Mouse (Mus musculus) splenic B cell, adult 2 months (primary cell): ENCODE results near the gene Dmbt1.

Experiments used
- DNase-seq: peaks from one replicate; pipeline ENCODE4 v3.0.0-alpha.2; 2011; ENCODE audit warnings: low read depth, low spot score
- H3K27me3 ChIP-seq: 2 replicates; pipeline ENCODE4 v1.6.1; 2012; ENCODE audit warnings: mild to moderate bottlenecking, low read length, moderate library complexity, mixed read lengths; ENCODE audit not compliant: control insufficient read depth, poor library complexity, insufficient read depth, severe bottlenecking
- H3K36me3 ChIP-seq: 2 replicates; pipeline ENCODE4 v1.6.1; 2012; ENCODE audit warnings: mild to moderate bottlenecking, low read length, moderate library complexity, mixed read lengths; ENCODE audit not compliant: control insufficient read depth, poor library complexity, insufficient read depth, severe bottlenecking

Dmbt1 gene

GRCm38 (mm10) chr7:131031755-131032154 lies at the start of gene Dmbt1:
Dmbt1 (plus strand) TSS chr7:131032053.
- Histone ChIP-seq H3K36me3 (no peaks in the 10 kb centered on the region), H3K27me3 (no peaks in the 10 kb centered on the region)
- no peak for DNase-seq

- Histone ChIP-seq H3K27me3 (no peaks in the 10 kb centered on the region), H3K36me3 (no peaks in the 10 kb centered on the region)
- no peak for DNase-seq
These were observed 49.5 kb upstream of the Dmbt1 start for GRCm38 (mm10) chr7:130982371-130982770.

- no peak for DNase-seq
- no peaks in the 10 kb centered on the region for H3K36me3 ChIP-seq
These were observed 49.0 kb upstream of the Dmbt1 start for GRCm38 (mm10) chr7:130982881-130983280.

GRCm38 (mm10) chr7:130984294-130984693 lies 47.6 kb upstream of the Dmbt1 start:
- no peak for DNase-seq
- no peaks in the 10 kb centered on the region for H3K27me3 ChIP-seq
- H3K36me3 ChIP-seq, result no peaks in the 10 kb centered on the region

More at GRCm38 (mm10) chr7:130982881-130983280, 49.0 kb upstream of the Dmbt1 start:
- no peaks in the 10 kb centered on the region for H3K27me3 ChIP-seq

GRCm38 (mm10) chr7:130985193-130985592 lies 46.7 kb upstream of the Dmbt1 start:
- no peaks in the 10 kb centered on the region for H3K36me3 ChIP-seq
- no peak for DNase-seq
- no peaks in the 10 kb centered on the region for H3K27me3 ChIP-seq

GRCm38 (mm10) chr7:130985716-130986115 lies 46.1 kb upstream of the Dmbt1 start:
- no peak for DNase-seq
- H3K27me3 ChIP-seq, result no peaks in the 10 kb centered on the region
- no peaks in the 10 kb centered on the region for H3K36me3 ChIP-seq

GRCm38 (mm10) chr7:130988146-130988545 lies 43.7 kb upstream of the Dmbt1 start:
- no peaks in the 10 kb centered on the region for H3K27me3 ChIP-seq
- DNase-seq, result no peak

GRCm38 (mm10) chr7:130989371-130989770 lies 42.5 kb upstream of the Dmbt1 start:
- H3K36me3 ChIP-seq, result no peaks in the 10 kb centered on the region
- H3K27me3 ChIP-seq, result no peaks in the 10 kb centered on the region
- DNase-seq, result no peak

More at GRCm38 (mm10) chr7:130988146-130988545, 43.7 kb upstream of the Dmbt1 start:
- no peaks in the 10 kb centered on the region for H3K36me3 ChIP-seq

- no peak for DNase-seq
- H3K36me3 ChIP-seq, result no peaks in the 10 kb centered on the region
- no peaks in the 10 kb centered on the region for H3K27me3 ChIP-seq
These were observed 40.6 kb upstream of the Dmbt1 start for GRCm38 (mm10) chr7:130991174-130991789.

GRCm38 (mm10) chr7:130993907-130994306 lies 37.9 kb upstream of the Dmbt1 start:
- Histone ChIP-seq H3K36me3 (no peaks in the 10 kb centered on the region), H3K27me3 (no peaks in the 10 kb centered on the region)
- no peak for DNase-seq

- Histone ChIP-seq H3K27me3 (no peaks in the 10 kb centered on the region), H3K36me3 (no peaks in the 10 kb centered on the region)
- DNase-seq, result no peak
These were observed 29.7 kb upstream of the Dmbt1 start for GRCm38 (mm10) chr7:131001976-131002726.

- DNase-seq, result no peak
- H3K36me3 ChIP-seq, result no peaks in the 10 kb centered on the region
These were observed 27.8 kb upstream of the Dmbt1 start for GRCm38 (mm10) chr7:131004071-131004470.

GRCm38 (mm10) chr7:131007221-131007620 lies 24.6 kb upstream of the Dmbt1 start:
- no peak for DNase-seq
- Histone ChIP-seq H3K27me3 (no peaks in the 10 kb centered on the region), H3K36me3 (no peaks in the 10 kb centered on the region)

More at GRCm38 (mm10) chr7:131004071-131004470, 27.8 kb upstream of the Dmbt1 start:
- H3K27me3 ChIP-seq, result no peaks in the 10 kb centered on the region

GRCm38 (mm10) chr7:131009178-131009577 lies 22.7 kb upstream of the Dmbt1 start:
- Histone ChIP-seq H3K36me3 (no peaks in the 10 kb centered on the region), H3K27me3 (no peaks in the 10 kb centered on the region)
- DNase-seq, result no peak

GRCm38 (mm10) chr7:131011901-131012300 lies 20.0 kb upstream of the Dmbt1 start:
- Histone ChIP-seq H3K27me3 (no peaks in the 10 kb centered on the region), H3K36me3 (no peaks in the 10 kb centered on the region)
- no peak for DNase-seq
